Mouse (Mus musculus): Measurements from ENCODE around the gene Nhlrc1. TPM values are rescaled to one million over a fixed set of nuclear protein-coding genes. Genes with fewer than 3 reads are reported as not detected.

Gene Nhlrc1
- polyA plus RNA-seq (2011; ENCODE audit: insufficient read length, low read depth, missing spikeins) = 0.76 and 1.2 TPM in 2 replicates

DNA sequence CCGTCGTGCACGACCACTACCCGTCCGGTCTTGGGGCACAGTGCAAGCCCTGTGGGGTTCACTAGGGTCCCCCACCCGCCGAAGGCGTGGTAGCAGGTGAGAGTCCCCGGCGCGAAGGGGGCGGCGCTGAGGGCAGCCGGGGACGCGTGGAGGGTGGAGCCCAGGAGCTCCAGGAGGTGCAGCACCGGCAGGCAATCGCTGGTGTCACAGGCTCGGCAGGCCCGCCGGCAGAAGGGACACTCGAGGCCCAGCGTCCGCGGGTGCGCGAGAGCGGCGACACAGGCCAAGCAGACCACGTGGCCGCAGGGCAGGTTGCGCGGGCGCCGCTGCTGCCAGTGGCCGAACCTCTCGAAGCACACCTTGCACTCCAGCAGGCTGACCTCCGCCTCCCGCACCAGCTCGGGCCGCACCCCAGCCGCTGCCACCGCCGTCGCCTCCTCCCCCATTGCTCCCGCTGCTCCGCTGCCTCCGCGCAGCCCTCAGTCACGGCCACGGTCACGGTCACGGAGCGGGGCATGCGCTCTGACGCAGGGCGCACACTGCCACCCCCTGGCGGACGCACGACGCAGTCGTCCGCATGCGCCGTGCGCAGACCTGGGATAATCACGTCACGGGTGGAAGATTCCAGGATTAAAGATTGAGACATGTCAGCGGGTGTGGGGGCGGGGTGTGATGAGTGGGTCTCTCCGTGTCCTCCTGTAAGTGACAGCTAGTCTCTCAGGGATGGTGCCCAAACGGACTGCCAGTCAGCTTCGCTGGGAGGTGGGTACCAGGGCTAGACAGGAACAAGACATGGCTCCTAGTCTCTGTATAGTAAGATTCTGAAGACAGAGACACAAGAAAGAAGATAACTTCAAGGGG, at the start of gene Nhlrc1:
Gene Nhlrc1, minus strand, starts transcription at position 517 of the 861 bp plus-strand sequence.
- H3K4me1 ChIP-seq (ENCODE audit: control insufficient read depth, insufficient read depth, low read length) = no peaks in the 10 kb centered on the region
- TF ChIP-seq POLR2A (IDR thresholded peaks at IDR 0.05; ENCODE audit: low read depth, low read length) = peak; percentile 73
- TF ChIP-seq CTCF (IDR thresholded peaks at IDR 0.05; ENCODE audit: borderline replicate concordance, insufficient read depth, low read length) = peak; percentile 100
- H3K4me3 ChIP-seq (ENCODE audit: insufficient read depth, low read length) = peak within 1 kb of the TSS; percentile 35
- H3K27ac ChIP-seq (ENCODE audit: insufficient read depth, low read length) = no peak within 1 kb of the TSS

DNA sequence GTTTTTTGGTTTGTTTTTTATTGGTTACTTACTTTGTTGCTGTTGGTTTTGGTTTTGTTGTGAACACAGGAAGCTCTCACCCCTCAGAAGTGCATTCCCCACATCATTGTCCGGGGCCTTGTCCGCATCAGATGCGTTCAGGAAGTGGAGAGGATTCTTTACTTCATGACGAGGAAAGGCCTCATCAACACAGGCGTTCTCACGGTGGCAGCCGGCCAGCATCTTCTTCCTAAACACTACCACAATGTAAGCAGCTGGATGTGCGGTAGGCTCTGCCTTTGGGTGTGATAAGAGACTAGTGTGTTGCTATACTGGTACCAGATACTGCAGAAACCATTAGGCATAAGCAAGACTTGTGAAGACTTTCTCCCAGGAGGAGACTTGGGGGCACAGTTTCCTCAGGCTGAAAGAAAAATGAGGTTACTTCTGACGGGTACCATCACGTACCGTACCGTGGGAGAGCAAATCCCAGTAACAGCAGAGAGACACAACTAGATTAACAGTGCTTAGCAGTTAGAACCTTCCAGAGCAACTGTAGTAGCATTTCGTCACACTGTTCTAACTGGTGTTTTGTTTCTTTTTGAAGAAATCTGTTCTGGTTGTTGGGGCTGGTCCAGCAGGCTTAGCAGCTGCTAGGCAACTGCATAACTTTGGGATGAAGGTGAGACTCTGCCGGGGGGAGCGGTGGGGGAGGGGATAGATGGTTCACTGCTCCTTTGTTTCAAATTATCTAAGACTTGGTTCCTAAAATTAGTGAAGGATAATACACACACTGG, 49.5 kb upstream of the Nhlrc1 start:
- TF ChIP-seq CTCF (IDR thresholded peaks at IDR 0.05; ENCODE audit: borderline replicate concordance, insufficient read depth, low read length) = no peak
- TF ChIP-seq POLR2A (IDR thresholded peaks at IDR 0.05; ENCODE audit: low read depth, low read length) = no peak
- H3K27ac ChIP-seq (ENCODE audit: insufficient read depth, low read length) = no peak overlapping the region
- H3K4me3 ChIP-seq (ENCODE audit: insufficient read depth, low read length) = no peak overlapping the region
- H3K4me1 ChIP-seq (ENCODE audit: control insufficient read depth, insufficient read depth, low read length) = no peaks in the 10 kb centered on the region

DNA sequence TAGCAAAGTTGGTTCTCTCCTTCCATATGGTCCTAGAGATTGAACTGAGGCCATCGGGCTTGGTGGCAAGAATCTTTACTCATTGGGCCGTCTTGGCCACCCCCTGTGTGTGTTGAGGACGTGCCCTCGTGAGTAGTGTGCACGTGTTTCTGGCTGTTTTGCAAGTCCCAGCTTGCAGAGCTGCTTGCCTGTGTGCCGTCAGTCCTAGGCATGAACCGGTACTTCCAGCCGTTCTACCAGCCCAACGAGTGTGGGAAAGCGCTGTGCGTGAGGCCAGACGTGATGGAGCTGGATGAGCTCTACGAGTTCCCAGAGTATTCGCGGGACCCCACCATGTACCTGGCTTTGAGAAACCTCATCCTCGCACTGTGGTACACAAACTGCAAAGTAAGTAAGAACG, 48.1 kb upstream of the Nhlrc1 start:
- Histone ChIP-seq H3K4me3 (ENCODE audit: insufficient read depth, low read length) (no peak overlapping the region), H3K4me1 (ENCODE audit: control insufficient read depth, insufficient read depth, low read length) (no peaks in the 10 kb centered on the region), H3K27ac (ENCODE audit: insufficient read depth, low read length) (no peak overlapping the region)
- TF ChIP-seq CTCF (IDR thresholded peaks at IDR 0.05; ENCODE audit: borderline replicate concordance, insufficient read depth, low read length) (no peak), POLR2A (IDR thresholded peaks at IDR 0.05; ENCODE audit: low read depth, low read length) (no peak)

DNA sequence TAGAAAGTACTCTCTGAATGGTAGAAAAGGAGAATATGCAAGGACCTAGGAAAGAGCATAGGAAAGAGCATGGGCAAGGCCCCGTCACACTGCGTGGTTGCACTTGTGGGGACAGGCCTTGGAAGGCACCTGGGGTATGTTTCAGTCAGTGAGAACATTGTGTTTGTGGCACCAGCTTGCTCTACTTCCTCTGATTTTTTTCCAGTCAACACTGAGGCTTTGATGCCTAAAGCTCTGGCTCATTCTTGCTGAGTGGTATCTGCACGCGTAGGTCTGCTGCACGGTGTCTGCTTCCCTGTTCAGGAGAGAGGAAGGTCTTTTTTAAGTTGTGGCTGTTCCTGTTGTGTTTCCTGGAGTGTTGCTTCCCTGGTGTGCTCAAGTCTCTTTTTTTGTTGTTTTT, 42.1 kb upstream of the Nhlrc1 start:
- H3K27ac ChIP-seq (ENCODE audit: insufficient read depth, low read length) = no peak overlapping the region
- H3K4me1 ChIP-seq (ENCODE audit: control insufficient read depth, insufficient read depth, low read length) = no peaks in the 10 kb centered on the region
- H3K4me3 ChIP-seq (ENCODE audit: insufficient read depth, low read length) = no peak overlapping the region
- TF ChIP-seq POLR2A (IDR thresholded peaks at IDR 0.05; ENCODE audit: low read depth, low read length) (no peak), CTCF (IDR thresholded peaks at IDR 0.05; ENCODE audit: borderline replicate concordance, insufficient read depth, low read length) (no peak)

DNA sequence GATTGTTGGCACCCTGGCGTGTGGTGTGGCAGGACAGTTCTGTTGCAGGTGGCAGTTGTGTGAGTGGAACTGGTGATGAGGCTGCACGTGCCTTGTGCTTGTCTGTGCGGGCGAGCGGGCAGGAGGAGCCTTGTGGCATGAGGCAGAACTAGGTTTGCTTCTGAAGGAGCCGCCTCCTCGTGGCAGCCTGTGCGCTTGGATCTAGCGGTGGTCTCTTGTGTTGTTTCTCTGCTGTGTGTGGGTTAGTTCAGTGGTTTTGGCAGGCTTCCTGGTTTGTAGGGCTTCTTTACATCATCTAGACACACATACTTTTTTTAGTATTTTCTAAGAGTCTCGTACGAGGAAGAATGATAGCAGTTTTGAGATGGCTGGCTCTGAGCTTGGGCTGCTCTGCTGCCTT, 41.5 kb upstream of the Nhlrc1 start:
- no peak overlapping the region for H3K4me3 ChIP-seq (ENCODE audit: insufficient read depth, low read length)
- TF ChIP-seq POLR2A (IDR thresholded peaks at IDR 0.05; ENCODE audit: low read depth, low read length) (no peak), CTCF (IDR thresholded peaks at IDR 0.05; ENCODE audit: borderline replicate concordance, insufficient read depth, low read length) (0 out of 2 replicates have a peak, but pooled peaks have one; percentile 0)
- H3K4me1 ChIP-seq (ENCODE audit: control insufficient read depth, insufficient read depth, low read length) = no peaks in the 10 kb centered on the region
- no peak overlapping the region for H3K27ac ChIP-seq (ENCODE audit: insufficient read depth, low read length)

DNA sequence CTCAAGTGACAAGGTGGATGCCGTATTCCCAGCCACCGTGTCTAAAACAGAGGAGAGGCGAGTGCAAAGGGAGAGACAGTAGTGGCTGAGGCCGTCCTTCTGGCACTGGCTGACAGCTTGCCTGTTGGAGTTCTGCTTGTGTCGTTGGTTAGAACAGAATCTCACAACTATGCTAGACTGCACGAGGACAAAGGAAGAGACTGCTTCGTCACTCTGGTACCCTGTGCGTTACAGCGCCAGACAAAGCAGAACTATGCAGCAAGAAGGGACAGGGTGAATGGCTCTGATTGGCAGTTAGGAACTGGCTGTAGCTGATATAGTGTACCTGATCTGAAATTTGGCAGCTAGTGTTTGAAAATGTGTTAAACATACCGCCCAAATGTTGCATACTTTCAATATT, 39.3 kb upstream of the Nhlrc1 start:
- H3K27ac ChIP-seq (ENCODE audit: insufficient read depth, low read length) = no peak overlapping the region
- H3K4me1 ChIP-seq (ENCODE audit: control insufficient read depth, insufficient read depth, low read length) = no peaks in the 10 kb centered on the region
- H3K4me3 ChIP-seq (ENCODE audit: insufficient read depth, low read length) = no peak overlapping the region
- TF ChIP-seq POLR2A (IDR thresholded peaks at IDR 0.05; ENCODE audit: low read depth, low read length) = no peak
- no peak for TF ChIP-seq CTCF (IDR thresholded peaks at IDR 0.05; ENCODE audit: borderline replicate concordance, insufficient read depth, low read length)

DNA sequence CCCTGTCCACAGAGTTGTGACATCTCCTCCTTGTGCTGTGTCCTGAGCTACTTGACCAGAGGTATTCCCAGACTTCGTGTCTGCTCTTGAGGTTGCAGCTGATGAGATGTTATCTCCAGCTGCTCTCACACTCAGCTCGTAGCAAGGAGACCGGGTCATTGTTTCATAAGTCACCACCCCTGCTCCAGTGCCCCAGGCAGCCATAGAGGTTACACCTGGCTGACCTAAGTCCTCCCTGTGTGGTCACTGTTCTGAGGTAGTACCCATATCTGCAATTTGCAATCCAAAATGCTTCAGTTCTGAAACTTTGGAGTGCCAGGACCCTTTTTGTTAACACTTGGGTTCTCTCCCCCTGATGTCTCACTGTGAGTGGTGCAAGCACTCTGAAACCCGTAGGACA, 35.4 kb upstream of the Nhlrc1 start:
- no peaks in the 10 kb centered on the region for H3K4me1 ChIP-seq (ENCODE audit: control insufficient read depth, insufficient read depth, low read length)
- TF ChIP-seq POLR2A (IDR thresholded peaks at IDR 0.05; ENCODE audit: low read depth, low read length) (no peak), CTCF (IDR thresholded peaks at IDR 0.05; ENCODE audit: borderline replicate concordance, insufficient read depth, low read length) (no peak)
- no peak overlapping the region for H3K4me3 ChIP-seq (ENCODE audit: insufficient read depth, low read length)
- H3K27ac ChIP-seq (ENCODE audit: insufficient read depth, low read length) = no peak overlapping the region

DNA sequence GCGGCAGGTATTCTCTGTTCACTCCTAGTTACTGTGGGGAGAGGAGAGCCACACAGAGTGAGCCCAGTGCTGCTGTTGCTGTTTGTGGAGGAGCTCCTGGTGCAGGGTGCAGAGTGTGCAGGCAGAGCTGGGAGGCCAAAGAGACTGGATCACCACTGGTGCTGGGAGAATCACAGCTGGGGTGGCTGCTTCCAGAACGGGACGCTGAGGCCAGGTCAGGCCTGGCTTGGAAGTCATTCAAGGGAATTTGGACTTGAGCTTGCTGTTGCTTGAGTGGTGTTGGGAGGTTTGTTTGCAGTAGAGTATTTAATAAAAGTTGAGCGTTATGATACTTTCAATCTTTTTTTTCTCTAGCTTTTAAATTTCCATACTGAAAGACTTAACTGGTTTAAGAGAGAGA, 33.3 kb upstream of the Nhlrc1 start:
- Histone ChIP-seq H3K4me3 (ENCODE audit: insufficient read depth, low read length) (no peak overlapping the region), H3K4me1 (ENCODE audit: control insufficient read depth, insufficient read depth, low read length) (no peaks in the 10 kb centered on the region), H3K27ac (ENCODE audit: insufficient read depth, low read length) (no peak overlapping the region)
- no peak for TF ChIP-seq CTCF (IDR thresholded peaks at IDR 0.05; ENCODE audit: borderline replicate concordance, insufficient read depth, low read length)

DNA sequence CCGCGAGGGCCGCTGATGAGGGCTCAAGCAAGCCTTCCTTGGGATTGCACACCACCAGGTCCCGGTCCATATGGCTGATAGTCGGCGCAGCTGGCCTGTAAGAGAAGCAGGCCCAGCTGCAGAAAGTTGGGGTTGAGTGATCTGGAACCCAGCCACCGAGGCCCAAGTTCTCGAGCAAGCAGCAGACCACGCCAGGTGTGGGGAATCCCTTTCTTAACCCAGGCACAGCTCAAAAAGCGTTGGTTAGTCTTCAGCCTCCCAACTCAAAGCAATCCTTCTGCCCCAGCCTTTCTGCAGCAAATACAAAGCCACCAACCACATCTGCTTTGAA, 29.9 kb upstream of the Nhlrc1 start, which contains the start of gene Tpmt:
Gene Tpmt, minus strand, starts transcription at position 121 of the 331 bp plus-strand sequence.
- no peak within 1 kb of the TSS for H3K27ac ChIP-seq (ENCODE audit: insufficient read depth, low read length)
- no peaks in the 10 kb centered on the region for H3K4me1 ChIP-seq (ENCODE audit: control insufficient read depth, insufficient read depth, low read length)
- H3K4me3 ChIP-seq (ENCODE audit: insufficient read depth, low read length) = peak within 1 kb of the TSS; percentile 81
- TF ChIP-seq POLR2A (IDR thresholded peaks at IDR 0.05; ENCODE audit: low read depth, low read length) = no peak
- no peak for TF ChIP-seq CTCF (IDR thresholded peaks at IDR 0.05; ENCODE audit: borderline replicate concordance, insufficient read depth, low read length)
